Mouse (Mus musculus) heart, postnatal 0 days (tissue): ENCODE measurements at regions not wholly inside any gene's neighbourhood (a gene's known extent, or its start where the extent isn't known, plus 50 kb on each side); places are given as distances from the start of the nearest gene placed in this dataset.

Source experiments
- CTCF ChIP-seq: IDR thresholded peaks from 2 replicates; pipeline ENCODE4 v1.5.1; 2016; ENCODE audit warnings: antibody characterized with exemption, control low read depth, low read depth
- EP300 ChIP-seq: IDR thresholded peaks from 2 replicates; pipeline ENCODE4 v1.6.1; 2016; ENCODE audit warnings: antibody characterized with exemption, low read depth

- TF ChIP-seq CTCF (no peak), EP300 (no peak)
Measured at GRCm38 (mm10) chr6:140357901-140358300, 66.0 kb upstream of the Plekha5 start.
